Mouse (Mus musculus): Measurements from ENCODE around the gene Etv6. TPM values are rescaled to one million over a fixed set of nuclear protein-coding genes. Genes with fewer than 3 reads are reported as not detected.
A peak's percentile ranks its signal among the peaks of the same experiment; 100 is the strongest.

Etv6 gene
- polyA plus RNA-seq, 1 experiment, result 16.3 TPM

DNA sequence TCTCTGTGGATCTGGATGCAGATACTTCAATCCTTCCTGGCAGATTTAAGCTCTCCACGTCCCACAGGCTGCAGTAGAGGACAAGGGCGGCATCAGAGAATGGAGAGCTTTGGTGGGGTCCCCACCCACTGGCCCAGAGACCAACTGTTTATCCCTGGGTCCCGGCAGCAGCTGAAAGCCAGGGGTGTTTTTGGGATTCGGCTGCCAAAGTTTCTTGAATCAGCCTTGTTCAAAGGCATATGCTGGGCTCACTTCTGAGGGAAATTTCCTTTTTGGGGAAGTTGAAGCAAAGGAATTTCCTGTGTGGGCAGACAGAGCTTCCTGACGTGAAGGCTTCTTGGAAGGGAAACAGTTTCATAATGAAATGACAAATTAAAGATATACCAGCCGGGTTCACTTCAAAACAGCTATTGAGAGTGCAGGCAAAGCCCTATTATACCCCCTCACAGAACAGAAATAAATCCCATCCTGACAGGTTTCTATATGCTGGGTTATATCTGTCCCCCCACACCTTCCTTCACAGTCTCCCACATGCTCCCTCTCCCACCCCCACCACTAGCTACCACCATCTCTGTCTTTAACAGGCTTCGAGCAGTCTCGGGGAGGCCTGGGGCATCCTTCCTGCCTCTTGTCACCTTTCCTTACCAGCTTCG, 116.5 kb downstream of the Etv6 start:
- Histone ChIP-seq H3K27ac (ENCODE audit: insufficient read depth, low read depth, low read length) (peak overlapping the region; percentile 97), H3K4me3 (ENCODE audit: insufficient read depth, low read depth, low read length) (peak overlapping the region; percentile 41), H3K4me1 (ENCODE audit: control insufficient read depth, insufficient read depth, low read length) (peaks cover 25% of the 10 kb centered on the region), H3K27me3 (replicated peaks; ENCODE audit: control insufficient read depth, insufficient read depth, low read length) (no peaks in the 10 kb centered on the region), H3K36me3 (ENCODE audit: control insufficient read depth, insufficient read depth, low read length) (no peaks in the 10 kb centered on the region; the same call in 1 of the 2 replicates)
- DNase-seq, result peak; percentile 87
- no peak for TF ChIP-seq CTCF (conservative IDR thresholded peaks at IDR 0.05; ENCODE audit: insufficient read depth, insufficient read length, low read depth, low read length)
- TF ChIP-seq POLR2A (IDR thresholded peaks at IDR 0.05; ENCODE audit: low read depth, low read length), result no peak
- WGBS, result 56% methylated on average over 9 of the region's 9 CpGs

DNA sequence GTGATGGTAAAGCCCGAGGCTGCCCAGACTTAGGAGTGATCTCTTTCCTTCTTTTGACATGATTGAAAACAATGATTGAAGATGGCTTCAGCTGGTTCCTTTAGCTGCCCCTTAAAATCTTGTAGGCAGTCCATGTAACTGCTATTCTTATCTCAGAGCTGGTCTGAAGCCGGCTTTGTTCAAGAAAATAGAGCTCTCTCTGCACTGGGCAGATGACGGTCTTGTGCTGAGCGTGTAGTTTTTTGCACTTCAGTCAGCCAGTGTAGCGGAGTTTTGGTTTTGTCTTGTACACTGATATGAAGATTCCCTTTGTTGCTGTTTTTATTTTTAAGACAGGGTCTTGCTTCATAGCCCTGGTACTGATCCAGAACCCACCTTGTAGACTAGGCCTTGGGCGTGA, 117.0 kb downstream of the Etv6 start:
- DNase-seq, result no peak
- Histone ChIP-seq H3K4me1 (ENCODE audit: control insufficient read depth, insufficient read depth, low read length) (peaks cover 26% of the 10 kb centered on the region), H3K27me3 (replicated peaks; ENCODE audit: control insufficient read depth, insufficient read depth, low read length) (no peaks in the 10 kb centered on the region), H3K36me3 (ENCODE audit: control insufficient read depth, insufficient read depth, low read length) (no peaks in the 10 kb centered on the region; the same call in 1 of the 2 replicates), H3K27ac (ENCODE audit: insufficient read depth, low read depth, low read length) (peak overlapping the region; percentile 97; the same call in 1 of the 2 replicates), H3K4me3 (ENCODE audit: insufficient read depth, low read depth, low read length) (no peak overlapping the region)
- 68% methylated on average over 6 of the region's 6 CpGs for WGBS
- no peak for TF ChIP-seq POLR2A (IDR thresholded peaks at IDR 0.05; ENCODE audit: low read depth, low read length)
- no peak for TF ChIP-seq CTCF (conservative IDR thresholded peaks at IDR 0.05; ENCODE audit: insufficient read depth, insufficient read length, low read depth, low read length)

- 79% methylated on average over 8 of the region's 8 CpGs for WGBS
- peaks cover 32% of the 10 kb centered on the region for H3K4me1 ChIP-seq (ENCODE audit: control insufficient read depth, insufficient read depth, low read length)
These were observed 119.2 kb downstream of the Etv6 start for GRCm38 (mm10) chr6:134154746-134155145.

DNA sequence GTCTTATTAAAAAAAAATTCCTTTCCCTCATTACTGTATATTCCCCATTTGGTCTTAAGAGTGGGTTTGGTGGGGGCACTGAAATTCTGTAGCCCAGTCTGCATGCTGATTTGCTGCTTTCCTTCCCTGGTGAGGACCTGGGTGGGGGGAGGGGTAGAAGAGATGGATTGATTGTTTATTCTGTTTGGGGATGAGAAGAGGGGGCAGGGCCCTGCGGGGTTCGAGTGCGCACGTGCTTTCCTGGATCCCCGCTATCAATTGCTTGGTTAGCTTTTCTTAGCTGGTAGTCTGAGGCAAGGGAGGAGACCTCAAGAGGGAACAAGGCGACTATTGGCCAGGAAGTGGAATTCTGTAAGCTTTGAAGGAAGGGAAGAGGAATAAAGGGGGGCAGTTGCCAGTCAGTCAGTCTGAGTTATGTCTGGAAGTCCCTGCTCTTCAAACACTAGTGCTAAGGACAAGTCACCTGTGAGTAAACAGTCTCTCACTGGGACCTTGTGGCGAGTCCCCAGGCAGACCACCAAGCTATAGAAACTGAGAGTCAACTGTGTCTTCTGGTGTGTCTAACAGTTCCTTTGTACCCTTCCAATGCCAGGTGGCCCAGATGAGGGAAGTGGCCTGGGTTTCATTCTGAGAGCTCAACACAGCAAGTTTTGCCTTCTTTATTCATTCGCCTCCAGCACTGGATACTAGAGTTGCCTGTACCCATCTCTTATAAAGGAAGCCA, 120.6 kb downstream of the Etv6 start:
- H3K4me3 ChIP-seq (ENCODE audit: insufficient read depth, low read depth, low read length), result no peak overlapping the region
- no peaks in the 10 kb centered on the region; the same call in 1 of the 2 replicates for H3K36me3 ChIP-seq (ENCODE audit: control insufficient read depth, insufficient read depth, low read length)
- peak overlapping the region; percentile 63 for H3K27ac ChIP-seq (ENCODE audit: insufficient read depth, low read depth, low read length)
- 76% methylated on average over 8 of the region's 8 CpGs for WGBS
- no peaks in the 10 kb centered on the region for H3K27me3 ChIP-seq (replicated peaks; ENCODE audit: control insufficient read depth, insufficient read depth, low read length)
- DNase-seq, result no peak
- TF ChIP-seq POLR2A (IDR thresholded peaks at IDR 0.05; ENCODE audit: low read depth, low read length) (no peak), CTCF (conservative IDR thresholded peaks at IDR 0.05; ENCODE audit: insufficient read depth, insufficient read length, low read depth, low read length) (no peak)
- H3K4me1 ChIP-seq (ENCODE audit: control insufficient read depth, insufficient read depth, low read length), result peaks cover 35% of the 10 kb centered on the region

More at GRCm38 (mm10) chr6:134154746-134155145, 119.2 kb downstream of the Etv6 start:
- DNase-seq, result peak; percentile 71
- H3K4me3 ChIP-seq (ENCODE audit: insufficient read depth, low read depth, low read length), result no peak overlapping the region
- no peak for TF ChIP-seq POLR2A (IDR thresholded peaks at IDR 0.05; ENCODE audit: low read depth, low read length)
- TF ChIP-seq CTCF (conservative IDR thresholded peaks at IDR 0.05; ENCODE audit: insufficient read depth, insufficient read length, low read depth, low read length), result no peak
- H3K27me3 ChIP-seq (replicated peaks; ENCODE audit: control insufficient read depth, insufficient read depth, low read length), result no peaks in the 10 kb centered on the region
- H3K36me3 ChIP-seq (ENCODE audit: control insufficient read depth, insufficient read depth, low read length), result no peaks in the 10 kb centered on the region; the same call in 1 of the 2 replicates
- H3K27ac ChIP-seq (ENCODE audit: insufficient read depth, low read depth, low read length), result peak overlapping the region; percentile 66; the same call in 1 of the 2 replicates

DNA sequence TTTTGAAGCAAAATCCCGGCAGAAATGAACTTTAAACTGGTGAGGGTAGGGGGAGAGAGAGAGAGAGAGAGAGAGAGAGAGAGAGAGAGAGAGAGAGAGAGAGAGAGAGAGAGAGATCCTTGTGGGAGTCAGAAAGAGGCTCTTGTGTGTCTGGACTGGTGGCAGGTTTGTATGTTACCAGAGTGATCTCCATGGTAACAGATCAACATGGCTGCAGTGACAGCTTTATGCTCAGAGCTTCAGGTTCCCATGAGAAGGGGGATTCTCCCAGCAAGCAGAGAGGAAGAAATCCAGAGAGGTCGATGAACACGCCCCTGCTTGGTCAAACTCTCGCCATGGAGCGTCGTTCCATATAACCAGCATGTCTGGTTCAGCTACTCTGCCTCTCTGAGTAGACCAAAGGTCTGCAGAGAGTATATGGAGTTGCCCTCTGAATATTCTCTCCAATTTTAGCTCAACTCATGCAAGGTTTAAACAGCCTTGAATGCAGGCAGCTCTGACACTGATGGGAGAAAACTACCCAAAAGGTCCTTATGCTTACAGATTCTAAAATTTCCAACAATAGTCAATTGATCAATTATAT, 122.1 kb downstream of the Etv6 start:
- Histone ChIP-seq H3K27ac (ENCODE audit: insufficient read depth, low read depth, low read length) (peak overlapping the region; percentile 82), H3K4me3 (ENCODE audit: insufficient read depth, low read depth, low read length) (no peak overlapping the region), H3K4me1 (ENCODE audit: control insufficient read depth, insufficient read depth, low read length) (peaks cover 33% of the 10 kb centered on the region), H3K36me3 (ENCODE audit: control insufficient read depth, insufficient read depth, low read length) (no peaks in the 10 kb centered on the region; the same call in 1 of the 2 replicates), H3K27me3 (replicated peaks; ENCODE audit: control insufficient read depth, insufficient read depth, low read length) (no peaks in the 10 kb centered on the region)
- no peak for DNase-seq
- TF ChIP-seq POLR2A (IDR thresholded peaks at IDR 0.05; ENCODE audit: low read depth, low read length) (no peak), CTCF (conservative IDR thresholded peaks at IDR 0.05; ENCODE audit: insufficient read depth, insufficient read length, low read depth, low read length) (no peak)
- WGBS, result 46% methylated on average over 6 of the region's 6 CpGs

DNA sequence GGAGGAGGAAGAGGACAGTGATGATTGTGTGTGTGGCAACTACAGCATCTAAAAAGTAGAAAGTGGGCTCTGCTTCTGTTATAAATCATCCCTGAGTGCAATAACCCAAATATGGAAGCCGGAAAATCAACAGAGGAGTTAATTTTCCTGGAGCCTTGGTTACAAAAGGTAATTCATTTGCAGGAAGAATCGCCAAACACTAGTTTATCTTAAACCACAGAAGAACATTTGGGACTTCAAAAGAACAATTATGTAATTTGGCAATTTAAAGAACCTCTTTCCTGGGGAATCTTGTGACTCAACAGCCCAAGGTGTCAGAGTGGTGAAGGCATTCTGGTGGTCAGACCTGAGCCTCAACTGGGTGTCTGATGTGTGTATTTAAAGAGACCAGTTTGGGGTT, 122.7 kb downstream of the Etv6 start:
- Histone ChIP-seq H3K27me3 (replicated peaks; ENCODE audit: control insufficient read depth, insufficient read depth, low read length) (no peaks in the 10 kb centered on the region), H3K27ac (ENCODE audit: insufficient read depth, low read depth, low read length) (peak overlapping the region; percentile 82; the same call in 1 of the 2 replicates), H3K4me1 (ENCODE audit: control insufficient read depth, insufficient read depth, low read length) (peaks cover 33% of the 10 kb centered on the region), H3K4me3 (ENCODE audit: insufficient read depth, low read depth, low read length) (no peak overlapping the region), H3K36me3 (ENCODE audit: control insufficient read depth, insufficient read depth, low read length) (no peaks in the 10 kb centered on the region; the same call in 1 of the 2 replicates)
- 49% methylated on average over 2 of the region's 2 CpGs for WGBS
- TF ChIP-seq CTCF (conservative IDR thresholded peaks at IDR 0.05; ENCODE audit: insufficient read depth, insufficient read length, low read depth, low read length), result no peak
- no peak for TF ChIP-seq POLR2A (IDR thresholded peaks at IDR 0.05; ENCODE audit: low read depth, low read length)
- peak; percentile 67 for DNase-seq

DNA sequence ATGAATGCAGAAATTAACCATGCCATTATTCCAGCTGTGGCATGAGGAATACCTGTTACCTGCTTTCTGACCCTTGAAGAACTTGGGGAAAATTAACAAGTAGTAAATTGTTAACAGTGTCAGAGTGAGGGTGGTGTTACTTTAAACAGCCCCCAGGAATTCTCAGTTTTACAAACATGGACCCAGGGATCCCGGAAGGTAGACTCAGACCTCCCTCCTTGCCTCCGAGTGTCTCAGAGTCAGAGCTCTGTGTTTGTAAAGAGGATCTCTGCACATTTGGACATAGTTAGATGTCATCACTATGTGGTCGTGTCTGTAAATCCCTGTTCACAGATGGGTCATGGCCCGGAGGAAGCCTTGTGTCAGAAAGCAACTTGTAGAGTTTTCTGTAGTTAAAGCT, 124.2 kb downstream of the Etv6 start:
- Histone ChIP-seq H3K27ac (ENCODE audit: insufficient read depth, low read depth, low read length) (peak overlapping the region; percentile 78), H3K4me3 (ENCODE audit: insufficient read depth, low read depth, low read length) (no peak overlapping the region), H3K27me3 (replicated peaks; ENCODE audit: control insufficient read depth, insufficient read depth, low read length) (no peaks in the 10 kb centered on the region), H3K4me1 (ENCODE audit: control insufficient read depth, insufficient read depth, low read length) (peaks cover 29% of the 10 kb centered on the region), H3K36me3 (ENCODE audit: control insufficient read depth, insufficient read depth, low read length) (no peaks in the 10 kb centered on the region; the same call in 1 of the 2 replicates)
- WGBS, result 50% methylated on average over 4 of the region's 4 CpGs
- DNase-seq, result peak; percentile 66
- TF ChIP-seq CTCF (conservative IDR thresholded peaks at IDR 0.05; ENCODE audit: insufficient read depth, insufficient read length, low read depth, low read length), result no peak
- no peak for TF ChIP-seq POLR2A (IDR thresholded peaks at IDR 0.05; ENCODE audit: low read depth, low read length)

Measured in kidney, adult 2 months (tissue).